Mouse (Mus musculus) lung, adult 2 months (tissue): ENCODE results near the gene Ugp2. TPM values are rescaled to one million over a fixed set of nuclear protein-coding genes. Genes with fewer than 3 reads are reported as not detected.
"Not testable (repeated sequence)": the region's sequence is repeated elsewhere in the genome, so short reads cannot be mapped to it uniquely, and the experiment has no call there.

ENCODE experiments used
- DNase-seq: peaks from one replicate; pipeline ENCODE4 v3.0.0; 2022
- H3K4me1 ChIP-seq: fragments of 200-500 bp; 2 replicates; pipeline ENCODE4 v1.6.1; 2011; ENCODE audit warnings: low read length; ENCODE audit not compliant: control insufficient read depth, insufficient read depth
- H3K4me3 ChIP-seq: fragments of 200-500 bp; replicated peaks from 2 replicates; pipeline ENCODE3; 2011; ENCODE audit warnings: low read depth, mild to moderate bottlenecking, control low read depth, low read length; ENCODE audit errors: extremely low read depth
- CTCF ChIP-seq: fragments of 200-500 bp; IDR thresholded peaks from 2 replicates; pipeline ENCODE4 v1.5.1; 2011; ENCODE audit warnings: mild to moderate bottlenecking, low read length, control low read depth; ENCODE audit not compliant: insufficient read depth
- POLR2A ChIP-seq: fragments of 200-500 bp; IDR thresholded peaks from 2 replicates; pipeline ENCODE4 v1.6.1; 2011; ENCODE audit warnings: low read depth, mild to moderate bottlenecking, control low read depth, low read length, borderline replicate concordance; ENCODE audit errors: extremely low read depth
- WGBS: fragments of 180-500 bp; shearing (Covaris S2); methylation state at CpG from one replicate; pipeline ENCODE4 v1.1.7; 2018; 5-methylcytosine and 5-hydroxymethylcytosine counted together
- polyA plus RNA-seq: library from polyadenylated mRNA; depleted of rRNA; stranded (reverse); fragments of >200 nt; gene quantifications from 2 replicates; pipeline ENCODE4 v1.2.3, GENCODE M21; 2012; rRNA removed

Ugp2 gene
- polyA plus RNA-seq, 1 experiment, result 9.8 TPM

DNA sequence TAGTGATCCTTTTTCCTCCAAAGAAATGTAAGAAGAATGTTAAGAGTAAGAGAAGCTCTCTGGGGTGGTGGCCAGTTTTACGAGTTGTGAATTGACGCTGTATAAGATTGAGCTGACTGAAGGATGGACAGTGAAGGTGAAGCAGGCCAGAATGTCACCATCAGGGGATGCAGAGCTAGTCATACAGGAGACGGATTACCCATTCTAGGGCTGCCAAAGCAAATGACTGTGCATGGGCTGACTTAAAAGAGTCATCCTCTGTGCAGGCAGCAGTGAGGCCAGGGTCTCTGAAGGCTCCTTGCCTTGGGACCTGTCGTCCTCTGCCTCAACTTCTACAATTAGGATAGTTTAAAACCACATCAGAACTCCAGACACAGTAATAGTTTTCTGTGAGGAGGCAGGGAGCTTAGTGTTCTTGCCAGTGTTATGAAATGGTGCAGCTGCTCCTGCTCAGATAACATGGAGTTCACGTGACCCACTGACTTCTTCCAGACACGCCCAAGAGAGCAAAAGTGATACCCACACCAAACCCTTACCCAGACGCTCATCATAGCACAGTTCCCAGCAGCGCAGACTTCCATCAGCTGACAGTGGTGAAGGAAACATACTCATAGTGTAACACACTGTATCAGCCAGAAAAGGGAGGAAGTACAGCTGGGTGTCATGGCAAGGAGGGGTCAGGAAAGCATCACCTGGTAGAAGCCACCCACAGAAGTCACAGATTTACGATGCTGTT is 56.9 kb downstream of the Ugp2 start:
- TF ChIP-seq POLR2A, result no peak
- no peak for TF ChIP-seq CTCF
- H3K4me3 ChIP-seq, result no peak overlapping the region
- DNase-seq, result no peak
- WGBS, result 61% methylated on average over 9 of the region's 9 CpGs
- H3K4me1 ChIP-seq, result no peaks in the 10 kb centered on the region; the same call in 1 of the 2 replicates

DNA sequence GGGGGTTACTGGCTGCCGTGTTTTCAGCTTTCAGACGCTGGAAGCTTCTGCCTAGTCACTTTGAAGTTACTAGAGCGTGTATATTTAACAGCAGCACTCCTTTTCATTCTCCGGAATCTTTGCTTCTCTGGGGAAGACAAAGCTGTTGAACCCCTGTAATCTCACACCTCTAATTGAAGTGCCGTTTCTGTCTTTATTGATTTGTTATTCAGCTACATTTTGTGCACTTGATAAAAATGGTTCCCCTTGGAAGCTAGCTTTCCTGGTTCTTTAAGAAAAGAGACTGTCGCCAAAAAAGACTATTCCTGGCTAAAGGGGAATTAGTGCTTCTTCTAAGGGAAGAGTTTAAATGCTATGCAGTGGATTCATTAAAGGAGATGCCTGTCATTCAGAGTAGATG is 61.5 kb downstream of the Ugp2 start:
- H3K4me1 ChIP-seq, result peaks cover 3% of the 10 kb centered on the region
- WGBS, result 75% methylated on average over 6 of the region's 6 CpGs
- TF ChIP-seq CTCF (no peak), POLR2A (no peak)
- DNase-seq, result no peak
- H3K4me3 ChIP-seq, result no peak overlapping the region

DNA sequence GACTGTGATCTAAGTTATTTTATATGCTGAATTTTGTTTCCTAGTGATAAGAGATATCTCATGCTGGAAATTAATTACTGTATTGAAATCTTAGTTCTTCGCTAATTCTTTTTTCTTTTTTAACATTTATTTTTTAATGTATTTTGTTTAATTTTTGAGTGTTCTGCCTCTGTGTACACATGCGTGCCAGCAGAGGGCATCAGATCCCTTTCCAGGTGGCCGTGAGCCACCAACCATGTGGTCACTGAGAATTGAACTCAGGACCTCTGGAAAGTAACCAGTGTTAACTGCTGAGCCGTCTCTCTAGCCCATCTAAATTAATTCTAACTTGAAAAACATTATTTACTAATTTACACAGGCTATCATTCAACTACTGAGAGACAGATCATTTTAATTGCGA is 62.9 kb downstream of the Ugp2 start:
- WGBS, result 75% methylated on average over 5 of the region's 5 CpGs
- no peak for DNase-seq
- no peak for TF ChIP-seq POLR2A
- TF ChIP-seq CTCF, result peak; percentile 67
- no peak overlapping the region for H3K4me3 ChIP-seq
- H3K4me1 ChIP-seq, result peaks cover 7% of the 10 kb centered on the region

DNA sequence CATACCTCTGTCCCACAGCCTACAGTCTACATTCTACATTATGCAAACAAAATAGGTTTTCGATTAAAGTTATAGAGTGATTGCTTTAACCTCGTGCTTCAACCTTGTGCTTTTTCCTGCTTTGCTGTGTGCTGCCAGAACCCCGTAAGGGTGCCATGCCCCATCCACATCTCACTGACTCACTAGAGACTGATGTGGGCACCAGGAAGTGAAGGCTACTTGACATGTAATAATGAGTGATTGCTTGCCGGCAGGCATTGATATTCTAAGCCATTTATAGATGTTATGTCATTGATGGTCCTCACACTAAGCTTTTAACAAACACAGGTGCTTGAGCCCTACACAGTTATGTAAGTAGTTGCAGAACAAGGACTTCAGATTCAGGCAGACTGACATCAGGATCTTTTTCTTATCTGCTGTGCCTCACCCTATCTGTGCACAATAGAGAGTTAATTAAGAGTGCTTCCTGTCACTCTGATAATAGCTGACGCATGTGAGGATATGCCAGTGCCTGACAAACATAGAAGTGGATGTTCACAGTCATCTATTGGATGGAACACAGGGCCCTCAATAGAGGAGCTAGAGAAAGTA is 63.8 kb downstream of the Ugp2 start:
- TF ChIP-seq CTCF (no peak), POLR2A (no peak)
- WGBS, result 42% methylated on average over 5 of the region's 5 CpGs
- Histone ChIP-seq H3K4me1 (peaks cover 7% of the 10 kb centered on the region), H3K4me3 (no peak overlapping the region)
- DNase-seq, result no peak

DNA sequence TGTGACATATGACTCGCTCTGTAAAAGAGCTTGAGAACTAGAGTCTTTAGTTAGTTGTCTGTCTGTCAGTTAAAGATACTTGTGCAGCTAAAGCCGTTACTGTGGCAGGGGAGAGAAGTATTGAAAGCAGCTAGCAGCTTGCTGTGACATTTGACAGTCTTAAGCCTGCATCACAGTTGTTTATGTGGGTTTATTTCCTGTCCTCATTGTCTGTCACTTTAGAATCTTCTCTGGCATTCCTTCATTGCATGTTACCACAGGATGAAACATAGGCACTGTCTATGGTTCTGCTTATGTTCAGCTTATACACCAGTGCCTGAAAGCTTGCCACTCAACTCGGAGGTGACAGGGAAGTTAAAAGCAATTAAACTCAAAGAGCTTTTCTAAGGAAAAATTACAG is 67.4 kb downstream of the Ugp2 start:
- TF ChIP-seq CTCF, result no peak
- no peak for TF ChIP-seq POLR2A
- Histone ChIP-seq H3K4me3 (no peak overlapping the region), H3K4me1 (peaks cover 8% of the 10 kb centered on the region)
- DNase-seq, result no peak
- 65% methylated on average over 3 of the region's 3 CpGs for WGBS

DNA sequence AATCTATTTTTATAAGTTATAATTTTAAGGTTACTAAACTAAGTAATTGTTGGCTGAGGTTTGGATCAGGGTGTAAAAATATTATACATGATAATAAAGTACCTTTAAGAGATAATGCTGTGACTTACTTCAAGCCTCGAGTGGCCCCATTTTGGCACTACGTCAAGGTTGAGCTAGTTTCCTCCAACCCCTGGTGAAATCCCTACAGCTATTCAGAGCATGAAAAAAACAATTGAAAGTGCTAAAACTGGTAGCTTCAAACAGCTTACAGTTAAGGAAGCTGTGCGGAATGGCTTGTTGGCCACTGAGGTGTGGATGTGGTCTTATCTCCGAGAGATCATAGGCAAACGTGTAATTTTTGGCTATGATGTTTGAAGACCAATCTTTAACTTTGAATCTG is 75.5 kb downstream of the Ugp2 start:
- DNase-seq, result no peak
- Histone ChIP-seq H3K4me3 (no peak overlapping the region), H3K4me1 (peaks cover 2% of the 10 kb centered on the region; the same call in 1 of the 2 replicates)
- 69% methylated on average over 5 of the region's 5 CpGs for WGBS
- TF ChIP-seq POLR2A, result no peak
- no peak for TF ChIP-seq CTCF

DNA sequence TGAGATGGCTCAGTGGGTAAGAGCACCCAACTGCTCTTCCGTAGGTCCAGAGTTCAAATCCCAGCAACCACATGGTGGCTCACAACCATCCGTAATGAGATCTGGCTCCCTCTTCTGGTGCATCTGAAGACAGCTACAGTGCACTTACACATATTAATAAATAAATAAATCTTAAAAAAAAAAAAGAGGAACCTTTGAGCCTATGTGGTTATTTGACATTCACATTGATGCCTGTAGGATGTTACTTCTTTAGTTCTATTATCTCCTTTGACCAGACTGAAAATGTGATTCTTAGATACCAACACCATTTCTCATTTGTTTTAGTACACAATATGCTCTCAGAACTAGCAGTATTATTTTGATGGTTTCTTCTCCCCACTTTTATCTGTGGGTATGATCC is 82.8 kb downstream of the Ugp2 start:
- 97% methylated on average over 2 of the region's 2 CpGs for WGBS
- H3K4me1 ChIP-seq, DNase-seq, H3K4me3 ChIP-seq: not testable (repeated sequence)

DNA sequence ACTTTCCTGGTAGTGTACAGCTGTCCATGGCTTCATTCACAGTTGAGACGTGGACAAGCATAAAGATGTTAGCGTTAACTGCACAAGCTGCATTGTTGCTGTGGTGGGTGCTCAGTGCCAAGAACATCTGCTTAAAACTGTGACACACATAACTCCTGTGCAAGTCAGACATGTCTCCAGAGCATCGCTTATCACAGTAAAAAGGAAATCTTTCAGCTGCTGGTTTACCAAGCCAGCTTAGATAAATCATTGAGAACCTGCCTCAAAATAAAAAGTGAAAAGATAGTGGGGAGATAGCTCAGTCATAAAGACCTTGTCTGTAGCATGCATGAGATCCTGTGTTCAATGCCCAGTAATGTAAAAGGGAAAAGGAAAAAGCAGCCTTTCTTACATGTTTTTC is 84.6 kb downstream of the Ugp2 start:
- H3K4me1 ChIP-seq, result no peaks in the 10 kb centered on the region
- DNase-seq, result no peak
- no peak overlapping the region for H3K4me3 ChIP-seq
- TF ChIP-seq CTCF (no peak), POLR2A (no peak)
- WGBS, result 75% methylated on average over 3 of the region's 3 CpGs

DNA sequence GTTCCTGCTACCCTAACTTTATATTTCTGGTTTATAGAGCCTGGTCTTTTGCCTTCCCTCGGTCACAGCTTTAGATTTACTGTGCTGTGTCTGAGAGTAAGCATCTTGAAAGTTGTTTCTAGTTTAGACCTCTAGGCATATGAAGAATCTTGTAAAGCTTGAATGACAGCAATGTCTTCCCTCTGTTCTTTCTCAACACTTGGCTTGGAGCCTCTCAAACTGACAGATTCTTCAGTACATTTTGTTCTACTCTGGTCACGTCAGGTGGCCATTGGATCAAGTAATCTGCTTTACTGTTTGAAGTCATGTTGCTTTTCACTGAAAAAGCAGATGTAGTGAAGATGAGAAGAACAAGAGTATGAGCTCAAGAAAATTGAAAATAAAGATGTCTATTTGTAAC is 94.8 kb downstream of the Ugp2 start:
- TF ChIP-seq CTCF (no peak), POLR2A (no peak)
- 88% methylated on average over 2 of the region's 2 CpGs for WGBS
- Histone ChIP-seq H3K4me3 (no peak overlapping the region), H3K4me1 (no peaks in the 10 kb centered on the region)
- DNase-seq, result no peak

Other genes starting within 250 kb of the Ugp2 start
- gene Vps54, start 131.9 kb downstream of the Ugp2 start, polyA plus RNA-seq, result 10.1 and 21.3 TPM in 2 replicates
- gene Wdpcp, start 201.0 kb upstream of the Ugp2 start, polyA plus RNA-seq, result 3.6 and 6.1 TPM in 2 replicates
- gene Mdh1, start 201.2 kb upstream of the Ugp2 start, polyA plus RNA-seq, result 60.2 and 104 TPM in 2 replicates